Mouse (Mus musculus) hindbrain, embryonic 16.5 days (tissue): ENCODE measurements around the gene Igsf3. TPM values are rescaled to one million over a fixed set of nuclear protein-coding genes. Genes with fewer than 3 reads are reported as not detected.
"Not testable (repeated sequence)": the region's sequence is repeated elsewhere in the genome, so short reads cannot be mapped to it uniquely, and the experiment has no call there.

Source experiments
- ATAC-seq: fragments of 200-750 bp; cut with Nextera tagmentation; 2 replicates; pipeline ENCODE4 v1.8.0; 2017; ENCODE audit warnings: moderate TSS enrichment, moderate library complexity
- H3K27ac ChIP-seq: fragments of 300-500 bp; sonication (generic); 2 replicates; pipeline ENCODE4 v1.5.1; 2014; ENCODE audit warnings: low read depth, mild to moderate bottlenecking, control low read depth, low read length, moderate library complexity
- H3K27me3 ChIP-seq: fragments of 300-500 bp; sonication (generic); replicated peaks from 2 replicates; pipeline ENCODE4 v1.6.1; 2014; ENCODE audit warnings: low read length; ENCODE audit not compliant: control insufficient read depth, insufficient read depth
- H3K36me3 ChIP-seq: fragments of 300-500 bp; sonication (generic); 2 replicates; pipeline ENCODE4 v1.6.1; 2014; ENCODE audit warnings: mild to moderate bottlenecking, low read length, moderate library complexity, mixed read lengths; ENCODE audit not compliant: control insufficient read depth, insufficient read depth
- H3K4me1 ChIP-seq: fragments of 300-500 bp; sonication (generic); 2 replicates; pipeline ENCODE4 v1.6.1; 2014; ENCODE audit warnings: low read depth, low read length; ENCODE audit not compliant: control insufficient read depth, insufficient read depth
- H3K4me2 ChIP-seq: fragments of 300-500 bp; sonication (generic); 2 replicates; pipeline ENCODE4 v1.6.1; 2014; ENCODE audit warnings: mild to moderate bottlenecking, low read length, control low read depth, moderate library complexity
- H3K4me3 ChIP-seq: fragments of 300-500 bp; sonication (generic); 2 replicates; pipeline ENCODE4 v1.5.1; 2014; ENCODE audit warnings: mild to moderate bottlenecking, low read length, control low read depth, moderate library complexity
- H3K9ac ChIP-seq: fragments of 300-500 bp; sonication (generic); 2 replicates; pipeline ENCODE4 v1.6.1; 2014; ENCODE audit warnings: low read depth, mild to moderate bottlenecking, control low read depth, low read length, moderate library complexity
- H3K9me3 ChIP-seq: fragments of 300-500 bp; sonication (generic); 2 replicates; pipeline ENCODE4 v1.6.1; 2014; ENCODE audit warnings: mild to moderate bottlenecking, low read length, moderate library complexity; ENCODE audit not compliant: control insufficient read depth
- WGBS: fragments of 180-500 bp; shearing (Covaris S2); extraction: QIAGEN DNeasy Blood & Tissue Kit; methylation state at CpG from one replicate; pipeline ENCODE4 v1.1.7; 2014; 5-methylcytosine and 5-hydroxymethylcytosine counted together
- polyA plus RNA-seq: library from polyadenylated mRNA; unstranded; fragments of >200 nt; fragmentation: Nextera tagmentation; extraction: Ambion mirVana; gene quantifications from 2 replicates; pipeline ENCODE4 v1.2.1, GENCODE M21; 2015

The Igsf3 gene
- polyA plus RNA-seq, 1 experiment from 2014 or later: 79.0 TPM

GRCm38 (mm10) chr3:101408953-101409750, 32.3 kb downstream of the Igsf3 start:
- Histone ChIP-seq H3K9ac (peak overlapping the region; percentile 24; the same call in 1 of the 2 replicates), H3K27ac (peak overlapping the region; percentile 21; the same call in 1 of the 2 replicates), H3K4me1 (peaks cover 21% of the 10 kb centered on the region), H3K36me3 (no peaks in the 10 kb centered on the region), H3K4me3 (no peak overlapping the region), H3K27me3 (no peaks in the 10 kb centered on the region), H3K9me3 (no peaks in the 10 kb centered on the region), H3K4me2 (no peak overlapping the region)
- no peak for ATAC-seq
- WGBS: 47% methylated on average over 20 of the region's 20 CpGs

GRCm38 (mm10) chr3:101410202-101410601, 33.3 kb downstream of the Igsf3 start:
- Histone ChIP-seq H3K4me2 (no peak overlapping the region), H3K27ac (no peak overlapping the region), H3K4me3 (no peak overlapping the region), H3K9me3 (no peaks in the 10 kb centered on the region), H3K4me1 (peaks cover 18% of the 10 kb centered on the region), H3K36me3 (no peaks in the 10 kb centered on the region), H3K27me3 (no peaks in the 10 kb centered on the region), H3K9ac (no peak overlapping the region)
- WGBS: 15% methylated on average over 2 of the region's 2 CpGs
- no peak for ATAC-seq

GRCm38 (mm10) chr3:101410745-101411144, 33.9 kb downstream of the Igsf3 start:
- Histone ChIP-seq H3K4me1 (peaks cover 18% of the 10 kb centered on the region), H3K9ac (no peak overlapping the region), H3K4me2 (no peak overlapping the region), H3K36me3 (no peaks in the 10 kb centered on the region), H3K4me3 (no peak overlapping the region), H3K9me3 (no peaks in the 10 kb centered on the region), H3K27me3 (no peaks in the 10 kb centered on the region), H3K27ac (no peak overlapping the region)
- no peak for ATAC-seq
- WGBS: 32% methylated on average over 3 of the region's 3 CpGs

- Histone ChIP-seq H3K27ac (no peak overlapping the region), H3K4me3 (no peak overlapping the region), H3K9ac (no peak overlapping the region), H3K36me3 (no peaks in the 10 kb centered on the region), H3K27me3 (no peaks in the 10 kb centered on the region), H3K4me1 (peaks cover 18% of the 10 kb centered on the region), H3K9me3 (no peaks in the 10 kb centered on the region), H3K4me2 (no peak overlapping the region)
- ATAC-seq: no peak
- WGBS: 91% methylated on average over 3 of the region's 3 CpGs
Observed at GRCm38 (mm10) chr3:101411626-101412025, 34.7 kb downstream of the Igsf3 start.

- Histone ChIP-seq H3K4me3 (no peak overlapping the region), H3K4me2 (no peak overlapping the region), H3K9ac (no peak overlapping the region), H3K27me3 (no peaks in the 10 kb centered on the region), H3K36me3 (no peaks in the 10 kb centered on the region), H3K4me1 (peaks cover 18% of the 10 kb centered on the region), H3K9me3 (no peaks in the 10 kb centered on the region), H3K27ac (no peak overlapping the region)
- no peak for ATAC-seq
- WGBS: 72% methylated on average over 6 of the region's 6 CpGs
Observed at GRCm38 (mm10) chr3:101412115-101412514, 35.2 kb downstream of the Igsf3 start.

- not testable (repeated sequence) for ATAC-seq, H3K27me3 ChIP-seq, H3K9ac ChIP-seq, H3K36me3 ChIP-seq, H3K4me3 ChIP-seq, H3K4me2 ChIP-seq, H3K9me3 ChIP-seq, H3K27ac ChIP-seq
- peaks cover 18% of the 10 kb centered on the region for H3K4me1 ChIP-seq
- WGBS: 94% methylated on average over 5 of the region's 5 CpGs
Observed at GRCm38 (mm10) chr3:101413013-101413412, 36.1 kb downstream of the Igsf3 start.

GRCm38 (mm10) chr3:101418740-101419652, 42.1 kb downstream of the Igsf3 start:
- Histone ChIP-seq H3K4me1 (peaks cover 3% of the 10 kb centered on the region; the same call in 1 of the 2 replicates), H3K4me2 (no peak overlapping the region), H3K36me3 (no peaks in the 10 kb centered on the region), H3K9ac (no peak overlapping the region), H3K4me3 (no peak overlapping the region), H3K27me3 (no peaks in the 10 kb centered on the region), H3K9me3 (no peaks in the 10 kb centered on the region), H3K27ac (no peak overlapping the region)
- WGBS: 82% methylated on average over 18 of the region's 18 CpGs
- ATAC-seq: 0 out of 2 replicates have a peak, but pooled peaks have one; percentile 15

GRCm38 (mm10) chr3:101419653-101419994, 42.7 kb downstream of the Igsf3 start:
- no peak overlapping the region for H3K9ac ChIP-seq
- H3K27ac ChIP-seq: no peak overlapping the region
- H3K4me3 ChIP-seq: no peak overlapping the region
- H3K4me2 ChIP-seq: no peak overlapping the region
- H3K4me1 ChIP-seq: peaks cover 5% of the 10 kb centered on the region; the same call in 1 of the 2 replicates
- no peaks in the 10 kb centered on the region for H3K9me3 ChIP-seq
- no peak for ATAC-seq
- 78% methylated on average over 10 of the region's 10 CpGs for WGBS
- no peaks in the 10 kb centered on the region for H3K36me3 ChIP-seq
- no peaks in the 10 kb centered on the region for H3K27me3 ChIP-seq

- Histone ChIP-seq H3K27ac (no peak overlapping the region), H3K4me3 (no peak overlapping the region), H3K4me1 (0 out of 2 replicates have a peak, but pooled peaks cover 7% of the 10 kb centered on the region), H3K9ac (no peak overlapping the region), H3K27me3 (no peaks in the 10 kb centered on the region), H3K9me3 (no peaks in the 10 kb centered on the region), H3K36me3 (peaks cover 8% of the 10 kb centered on the region), H3K4me2 (no peak overlapping the region)
- whole genome bisulfite sequencing: 50% methylated on average over 4 of the region's 4 CpGs
- ATAC-seq: no peak
Observed at GRCm38 (mm10) chr3:101423188-101423587, 46.3 kb downstream of the Igsf3 start.
